Mouse (Mus musculus) stomach, postnatal 0 days (tissue): ENCODE data around the gene Gm10718.
"Not testable (repeated sequence)": the region's sequence is repeated elsewhere in the genome, so short reads cannot be mapped to it uniquely, and the experiment has no call there.

Experiments
- CTCF ChIP-seq: IDR thresholded peaks from 2 replicates; pipeline ENCODE4 v1.5.1; 2016; ENCODE audit warnings: antibody characterized with exemption, low read depth, mild to moderate bottlenecking, moderate library complexity
- EP300 ChIP-seq: optimal IDR thresholded peaks from 2 replicates; pipeline ENCODE3; 2016; ENCODE audit warnings: antibody characterized with exemption

DNA sequence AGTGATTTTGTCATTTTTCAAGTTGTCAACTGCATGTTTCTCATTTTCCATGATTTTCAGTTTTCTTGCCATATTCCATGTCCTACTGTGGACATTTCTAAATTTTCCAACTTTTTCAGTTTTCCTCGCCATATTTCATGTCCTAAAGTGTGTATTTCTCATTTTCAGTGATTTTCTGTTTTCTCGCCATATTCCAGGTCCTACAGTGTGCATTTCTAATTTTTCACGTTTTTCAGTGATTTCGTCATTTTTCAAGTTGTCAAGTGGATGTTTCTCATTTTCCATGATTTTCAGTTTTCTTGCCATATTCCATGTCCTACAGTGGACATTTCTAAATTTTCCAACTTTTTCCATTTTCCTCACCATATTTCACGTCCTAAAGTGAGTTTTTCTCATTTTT, 17.2 kb upstream of the Gm10718 start:
- TF ChIP-seq EP300, CTCF: not testable (repeated sequence)
